Mouse (Mus musculus): ENCODE data around the gene Gucy2d. TPM values are rescaled to one million over a fixed set of nuclear protein-coding genes. Genes with fewer than 3 reads are reported as not detected.

Gucy2d gene
- polyA plus RNA-seq, 1 experiment = not detected

DNA sequence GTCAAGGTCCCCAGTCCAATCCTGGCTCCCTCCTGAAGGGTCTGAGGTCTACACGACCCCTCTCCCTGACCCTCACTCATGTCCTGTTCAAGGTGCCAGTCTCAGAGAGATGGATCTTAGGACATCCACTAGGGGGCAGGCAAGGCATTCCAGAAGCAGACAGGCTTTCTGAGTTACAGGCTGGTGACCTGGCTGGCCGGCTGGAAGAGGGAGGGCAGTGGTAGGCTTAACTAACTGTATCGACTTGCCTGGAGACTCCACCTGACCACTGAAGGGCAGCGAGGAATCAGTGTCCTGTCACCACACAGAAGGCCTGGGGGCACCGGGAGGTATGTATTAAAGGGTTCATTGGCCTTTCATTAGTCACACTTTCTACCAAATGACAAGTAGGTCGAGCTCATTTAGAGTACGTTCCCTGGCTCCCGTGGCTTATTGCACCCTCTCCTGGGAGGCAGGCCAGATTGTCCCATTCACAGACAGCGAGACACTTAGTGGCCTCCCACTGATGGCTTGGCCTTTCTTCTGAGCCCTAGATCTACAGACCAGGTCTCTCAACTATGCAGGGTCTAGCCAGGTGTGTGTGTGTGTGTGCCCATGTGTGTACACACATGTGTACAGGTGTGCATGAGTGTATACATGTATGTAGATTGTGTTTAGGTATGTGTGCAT, 41.0 kb downstream of the Gucy2d start:
- TF ChIP-seq GATA1 (IDR thresholded peaks at IDR 0.05; ENCODE audit: low read length) = no peak

DNA sequence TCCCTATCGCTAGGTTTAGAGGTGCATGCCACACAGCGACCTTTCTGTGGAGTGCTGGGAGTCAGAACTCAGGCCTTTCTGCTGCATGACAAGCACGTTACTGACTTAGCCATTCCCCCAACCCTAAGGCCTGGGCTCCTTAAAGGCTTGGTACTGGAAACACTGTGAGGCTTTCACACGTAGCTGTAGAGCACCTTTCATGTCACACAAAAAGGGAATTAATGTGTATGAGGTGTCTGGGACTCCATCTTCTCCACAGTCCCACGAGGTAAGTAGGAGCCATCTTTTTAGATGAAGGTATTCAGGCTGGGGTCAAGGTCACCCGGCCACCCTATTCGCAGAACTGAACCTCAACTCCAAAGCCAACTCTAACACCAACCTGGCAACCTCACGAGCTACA, 41.6 kb downstream of the Gucy2d start:
- TF ChIP-seq GATA1 (IDR thresholded peaks at IDR 0.05; ENCODE audit: low read length) = no peak

DNA sequence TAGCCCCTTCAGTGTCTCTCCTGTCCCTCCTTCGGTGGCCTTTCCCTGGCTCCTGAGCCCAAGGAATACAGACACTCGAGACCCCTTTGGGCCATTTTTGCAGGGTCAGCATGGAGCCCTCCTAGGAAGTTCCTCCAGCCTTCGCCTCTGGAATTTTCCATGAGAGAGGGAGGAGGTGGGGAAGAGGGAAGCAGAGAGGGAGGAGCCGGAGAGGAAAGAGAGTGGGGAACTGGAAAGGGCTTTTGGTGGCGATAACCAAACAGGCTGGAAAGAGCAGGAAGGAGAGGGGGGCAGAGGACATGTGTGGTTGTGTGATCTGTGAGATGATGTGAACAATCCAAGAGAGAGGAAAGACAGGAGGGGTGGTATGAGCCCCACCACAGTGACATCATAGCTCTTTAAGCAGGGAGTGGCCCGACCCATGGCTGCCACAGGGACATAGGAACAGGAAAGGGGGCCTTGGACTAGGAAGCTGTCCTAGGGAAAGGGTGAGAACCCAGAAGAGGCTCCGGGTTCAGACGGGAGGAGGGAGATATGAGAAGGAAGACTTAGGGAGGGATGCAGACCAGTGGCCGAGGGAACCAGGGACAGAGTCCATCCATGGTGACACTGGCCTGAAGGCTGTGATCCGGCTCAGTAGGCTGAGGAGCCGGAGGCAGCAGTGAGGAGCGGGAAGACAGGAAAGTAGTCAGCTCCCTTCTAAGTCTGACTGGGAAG, 42.5 kb downstream of the Gucy2d start:
- no peak for TF ChIP-seq GATA1 (IDR thresholded peaks at IDR 0.05; ENCODE audit: low read length)

- TF ChIP-seq GATA1 (IDR thresholded peaks at IDR 0.05; ENCODE audit: low read length) = no peak
Measured at GRCm38 (mm10) chr7:98483268-98483607, 43.0 kb downstream of the Gucy2d start.

DNA sequence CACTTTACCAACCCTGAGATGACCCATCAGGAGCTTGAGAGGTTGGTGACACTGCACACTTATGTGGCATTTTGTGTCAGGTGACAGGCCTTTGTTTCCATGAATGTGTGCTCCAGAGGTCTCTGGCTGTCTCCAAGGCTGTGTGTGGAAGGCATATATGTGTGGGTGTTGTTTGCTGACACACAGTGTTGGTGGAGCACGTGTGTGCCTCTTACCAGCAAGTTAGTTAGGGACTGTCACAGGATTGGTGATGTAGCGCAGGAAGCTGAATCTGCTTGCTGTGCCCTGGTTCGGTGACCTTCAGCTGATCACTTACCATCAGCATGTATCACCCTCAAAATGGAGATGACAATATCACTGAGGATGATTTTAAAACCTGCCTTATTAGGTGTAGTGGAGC, 44.7 kb downstream of the Gucy2d start:
- no peak for TF ChIP-seq GATA1 (IDR thresholded peaks at IDR 0.05; ENCODE audit: low read length)

- TF ChIP-seq GATA1 (IDR thresholded peaks at IDR 0.05; ENCODE audit: low read length) = no peak
Measured at GRCm38 (mm10) chr7:98485508-98485907, 45.3 kb downstream of the Gucy2d start.

DNA sequence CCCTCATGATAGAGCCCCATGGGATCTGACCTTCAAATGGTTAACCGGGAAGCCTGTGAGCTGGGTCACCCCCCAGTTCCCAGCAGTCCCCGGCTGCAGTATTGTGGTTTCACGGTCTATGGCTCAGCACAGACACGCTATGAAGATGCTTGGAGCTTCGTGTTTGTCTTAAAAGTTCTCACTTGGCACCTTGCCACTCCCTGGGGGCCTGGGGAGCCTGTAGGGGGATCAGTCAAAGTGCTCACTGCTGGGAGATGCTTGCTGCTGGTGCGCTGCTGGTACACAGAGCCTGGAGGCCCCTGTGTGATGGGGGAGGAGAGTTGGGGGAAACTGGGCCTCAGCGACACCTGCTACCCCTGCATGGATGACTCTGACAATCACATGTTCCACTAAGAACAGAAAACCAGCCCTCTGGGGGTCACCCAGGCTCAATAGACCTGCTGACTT, 46.3 kb downstream of the Gucy2d start:
- no peak for TF ChIP-seq GATA1 (IDR thresholded peaks at IDR 0.05; ENCODE audit: low read length)

- TF ChIP-seq GATA1 (IDR thresholded peaks at IDR 0.05; ENCODE audit: low read length) = no peak
Measured at GRCm38 (mm10) chr7:98487202-98487980, 47.2 kb downstream of the Gucy2d start.

GRCm38 (mm10) chr7:98488398-98489130, 48.3 kb downstream of the Gucy2d start:
- no peak for TF ChIP-seq GATA1 (IDR thresholded peaks at IDR 0.05; ENCODE audit: low read length)

- TF ChIP-seq GATA1 (IDR thresholded peaks at IDR 0.05; ENCODE audit: low read length) = no peak
Measured at GRCm38 (mm10) chr7:98489131-98489530, 48.9 kb downstream of the Gucy2d start, which contains the start of gene Lrrc32. Lrrc32 (plus strand) TSS chr7:98489283.

GRCm38 (mm10) chr7:98489623-98490084, 49.4 kb downstream of the Gucy2d start:
- TF ChIP-seq GATA1 (IDR thresholded peaks at IDR 0.05; ENCODE audit: low read length) = no peak

DNA sequence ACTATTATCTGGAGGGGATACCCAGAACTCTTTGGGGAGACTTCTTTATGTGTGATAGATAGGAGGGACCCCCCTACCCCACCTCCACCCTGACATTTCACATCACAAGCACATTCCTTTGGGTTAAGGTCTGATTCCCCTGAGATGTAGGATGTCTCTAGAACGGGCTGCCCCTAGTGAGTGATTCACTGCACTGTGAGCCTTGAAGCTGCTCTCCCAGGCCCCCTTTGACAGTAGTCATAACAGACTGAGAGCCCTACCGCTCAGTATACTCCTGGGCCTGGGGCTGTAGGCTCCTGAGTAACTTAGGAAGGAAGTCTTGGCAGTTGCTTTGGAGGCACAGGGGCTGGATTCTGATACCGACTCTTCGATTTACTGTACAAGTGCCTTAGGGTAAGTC, 50.1 kb downstream of the Gucy2d start:
- no peak for TF ChIP-seq GATA1 (IDR thresholded peaks at IDR 0.05; ENCODE audit: low read length)

DNA sequence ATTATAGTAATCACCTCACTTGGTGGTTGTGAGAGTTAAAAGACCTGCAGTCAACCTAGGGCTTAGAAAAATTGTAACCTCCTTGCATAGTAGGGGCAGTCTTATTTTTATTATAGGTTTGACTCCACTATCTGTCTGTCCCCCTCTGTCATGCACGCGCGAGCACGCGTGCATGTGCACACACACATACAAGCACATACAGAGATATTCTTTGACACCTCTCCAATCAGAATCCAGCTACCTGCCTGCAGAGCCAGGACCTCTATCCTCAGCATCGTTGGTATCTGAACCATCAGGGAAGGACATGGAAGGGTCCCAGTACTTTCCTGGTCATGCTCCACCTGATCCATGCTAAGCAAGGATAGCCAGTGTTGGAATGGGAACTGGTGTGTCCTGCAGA, 50.7 kb downstream of the Gucy2d start:
- TF ChIP-seq GATA1 (IDR thresholded peaks at IDR 0.05; ENCODE audit: low read length) = no peak

- no peak for TF ChIP-seq GATA1 (IDR thresholded peaks at IDR 0.05; ENCODE audit: low read length)
Measured at GRCm38 (mm10) chr7:98491451-98492200, 51.4 kb downstream of the Gucy2d start.

DNA sequence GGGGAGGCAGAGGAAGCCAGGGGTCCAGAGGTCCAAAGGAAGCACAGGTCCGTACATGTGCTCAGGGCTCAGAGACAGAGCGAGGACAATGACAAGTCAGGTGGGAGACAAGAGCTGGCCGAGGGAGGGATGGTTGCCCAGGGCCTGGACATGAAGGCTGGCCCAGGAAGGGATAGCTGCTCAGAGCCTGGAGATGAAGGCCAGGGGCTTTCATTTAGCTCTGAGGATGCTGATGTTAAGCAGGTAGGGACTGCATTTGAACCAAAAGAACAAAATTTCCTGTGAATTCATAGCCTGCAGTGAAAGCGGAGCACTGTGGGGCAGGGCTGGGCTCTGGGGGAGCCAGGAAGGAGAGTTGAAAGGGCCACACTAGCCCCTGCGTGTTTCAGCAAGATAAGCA, 52.1 kb downstream of the Gucy2d start:
- TF ChIP-seq GATA1 (IDR thresholded peaks at IDR 0.05; ENCODE audit: low read length) = no peak

Measured in G1E-ER4 (cell line).